Mouse (Mus musculus) embryonic facial prominence, embryonic 10.5 days (tissue): ENCODE measurements around the gene Slc35e2. TPM values are rescaled to one million over a fixed set of nuclear protein-coding genes. Genes with fewer than 3 reads are reported as not detected.
"Not testable (repeated sequence)": the region's sequence is repeated elsewhere in the genome, so short reads cannot be mapped to it uniquely, and the experiment has no call there.

Source experiments
- DNase-seq: peaks from one replicate; pipeline ENCODE4 v3.0.0-alpha.2; 2017; ENCODE audit warnings: low spot score
- H3K27ac ChIP-seq: fragments of 300-500 bp; sonication (generic); replicated peaks from 2 replicates; pipeline ENCODE4 v1.5.1; 2016; ENCODE audit warnings: mild to moderate bottlenecking
- H3K27me3 ChIP-seq: fragments of 300-500 bp; sonication (generic); replicated peaks from 2 replicates; pipeline ENCODE4 v1.6.1; 2016; ENCODE audit warnings: low read depth, mild to moderate bottlenecking; ENCODE audit not compliant: poor library complexity, severe bottlenecking
- H3K36me3 ChIP-seq: fragments of 300-500 bp; sonication (generic); replicated peaks from 2 replicates; pipeline ENCODE4 v1.6.1; 2016; ENCODE audit warnings: mild to moderate bottlenecking, moderate library complexity
- H3K4me1 ChIP-seq: fragments of 300-500 bp; sonication (generic); 2 replicates; pipeline ENCODE4 v1.6.1; 2016
- H3K4me3 ChIP-seq: fragments of 300-500 bp; sonication (generic); 2 replicates; pipeline ENCODE4 v1.5.1; 2016; ENCODE audit warnings: mild to moderate bottlenecking, moderate library complexity
- H3K9me3 ChIP-seq: fragments of 300-500 bp; sonication (generic); 2 replicates; pipeline ENCODE4 v1.6.1; 2016; ENCODE audit warnings: mild to moderate bottlenecking
- WGBS: fragments of 180-500 bp; shearing (Covaris S2); methylation state at CpG from one replicate; pipeline ENCODE4 v1.1.7; 2016; 5-methylcytosine and 5-hydroxymethylcytosine counted together
- polyA plus RNA-seq: library from polyadenylated mRNA; unstranded; fragments of >200 nt; fragmentation: Nextera tagmentation; extraction: Ambion mirVana; gene quantifications from 2 replicates; pipeline ENCODE4 v1.2.1, GENCODE M21; 2016

The Slc35e2 gene
- polyA plus RNA-seq, 1 experiment from 2014 or later, result 13.5 TPM

DNA sequence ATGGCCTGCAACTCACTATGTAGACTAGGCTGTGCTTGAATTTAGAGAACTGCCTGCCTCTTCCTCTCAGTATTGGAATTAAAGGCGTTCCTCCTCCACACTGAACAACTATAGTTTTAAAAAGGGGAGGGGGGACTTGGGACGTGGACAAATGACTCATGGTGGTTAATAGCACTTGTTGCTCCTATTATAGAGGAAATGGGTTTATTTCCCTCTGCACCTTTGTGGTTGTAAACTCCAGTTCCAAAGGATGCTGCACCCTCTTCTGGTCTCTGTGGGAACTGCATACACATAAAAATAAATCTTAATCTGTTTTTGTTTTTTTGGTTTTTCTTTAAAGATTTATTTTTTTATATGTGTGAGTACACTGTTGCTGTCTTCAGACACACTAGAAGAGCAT is 33.0 kb upstream of the Slc35e2 start:
- H3K4me1 ChIP-seq, result peaks cover 31% of the 10 kb centered on the region
- H3K9me3 ChIP-seq, result no peaks in the 10 kb centered on the region
- no peak overlapping the region for H3K4me3 ChIP-seq
- no peak for DNase-seq
- WGBS, result 42% methylated on average over 2 of the region's 2 CpGs
- no peaks in the 10 kb centered on the region for H3K36me3 ChIP-seq
- no peaks in the 10 kb centered on the region for H3K27me3 ChIP-seq
- H3K27ac ChIP-seq, result no peak overlapping the region

- no peaks in the 10 kb centered on the region for H3K27me3 ChIP-seq
- H3K36me3 ChIP-seq, result 0 out of 2 replicates have a peak, but pooled peaks cover 3% of the 10 kb centered on the region
- no peaks in the 10 kb centered on the region for H3K9me3 ChIP-seq
- no peak overlapping the region for H3K4me3 ChIP-seq
- H3K4me1 ChIP-seq, result peaks cover 26% of the 10 kb centered on the region
- no peak overlapping the region for H3K27ac ChIP-seq
- no peak for DNase-seq
- WGBS, result 91% methylated on average over 7 of the region's 7 CpGs
These were observed 32.4 kb upstream of the Slc35e2 start for GRCm38 (mm10) chr4:155568632-155569370.

DNA sequence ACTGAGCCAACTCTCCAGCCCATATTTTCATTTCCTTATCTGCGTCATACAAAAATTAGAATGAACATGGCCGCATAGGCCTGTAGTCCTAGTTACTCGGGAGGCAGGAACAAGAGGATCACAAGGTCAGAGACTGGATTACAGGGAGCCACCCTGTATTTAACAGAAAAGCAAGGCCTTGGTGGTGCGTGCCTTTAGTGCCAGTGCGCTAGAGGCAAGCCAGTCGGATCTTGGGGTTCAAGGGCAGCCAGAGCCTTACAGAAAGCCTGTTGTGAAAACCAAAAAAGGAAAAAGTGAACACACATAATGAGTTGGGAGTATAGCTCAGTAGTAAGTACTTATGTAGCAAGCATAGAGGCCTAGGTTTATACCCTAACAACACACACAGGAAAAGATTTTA is 31.4 kb upstream of the Slc35e2 start:
- no peak for DNase-seq
- Histone ChIP-seq H3K27ac (no peak overlapping the region), H3K36me3 (0 out of 2 replicates have a peak, but pooled peaks cover 3% of the 10 kb centered on the region), H3K27me3 (no peaks in the 10 kb centered on the region), H3K4me1 (peaks cover 19% of the 10 kb centered on the region), H3K4me3 (no peak overlapping the region), H3K9me3 (no peaks in the 10 kb centered on the region)
- 94% methylated on average over 6 of the region's 6 CpGs for WGBS

- not testable (repeated sequence) for H3K36me3 ChIP-seq, H3K9me3 ChIP-seq, DNase-seq, H3K27me3 ChIP-seq, H3K4me3 ChIP-seq, H3K27ac ChIP-seq
- H3K4me1 ChIP-seq, result peaks cover 14% of the 10 kb centered on the region
- WGBS, result 94% methylated on average over 11 of the region's 11 CpGs
These were observed 30.9 kb upstream of the Slc35e2 start for GRCm38 (mm10) chr4:155570315-155570714.

GRCm38 (mm10) chr4:155571442-155571841 is 29.8 kb upstream of the Slc35e2 start:
- Histone ChIP-seq H3K27me3 (no peaks in the 10 kb centered on the region), H3K4me1 (peaks cover 7% of the 10 kb centered on the region; the same call in 1 of the 2 replicates), H3K4me3 (no peak overlapping the region), H3K9me3 (no peaks in the 10 kb centered on the region), H3K27ac (no peak overlapping the region), H3K36me3 (peaks cover 14% of the 10 kb centered on the region)
- DNase-seq, result no peak
- WGBS, result 86% methylated on average over 2 of the region's 2 CpGs

GRCm38 (mm10) chr4:155573155-155573554 is 28.1 kb upstream of the Slc35e2 start:
- Histone ChIP-seq H3K36me3 (peaks cover 32% of the 10 kb centered on the region), H3K4me1 (peaks cover 7% of the 10 kb centered on the region; the same call in 1 of the 2 replicates), H3K4me3 (no peak overlapping the region), H3K27ac (no peak overlapping the region), H3K27me3 (no peaks in the 10 kb centered on the region), H3K9me3 (no peaks in the 10 kb centered on the region)
- no peak for DNase-seq
- 96% methylated on average over 2 of the region's 2 CpGs for WGBS

DNA sequence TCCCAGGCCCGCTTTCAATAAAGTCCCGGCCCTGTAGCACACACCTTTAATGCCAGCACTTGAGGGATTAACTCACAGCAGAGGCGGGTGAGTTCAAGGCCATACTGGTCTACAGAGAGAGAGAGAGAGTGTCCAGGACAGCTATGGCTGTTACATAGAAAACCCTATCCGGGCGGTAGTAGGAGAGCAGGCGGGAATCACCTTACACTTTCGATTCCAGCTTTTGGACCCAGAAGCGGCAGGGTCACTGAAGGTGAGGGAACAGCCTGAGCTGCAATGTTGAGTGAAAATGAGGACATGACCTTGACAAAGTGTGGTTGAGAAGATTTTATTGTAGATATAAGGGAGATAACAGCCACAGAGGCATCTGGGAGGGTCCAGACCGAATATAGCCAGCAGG is 27.3 kb upstream of the Slc35e2 start:
- 93% methylated on average over 9 of the region's 9 CpGs for WGBS
- peaks cover 39% of the 10 kb centered on the region for H3K36me3 ChIP-seq
- no peaks in the 10 kb centered on the region for H3K9me3 ChIP-seq
- peaks cover 7% of the 10 kb centered on the region; the same call in 1 of the 2 replicates for H3K4me1 ChIP-seq
- H3K27ac ChIP-seq, result no peak overlapping the region
- H3K27me3 ChIP-seq, result no peaks in the 10 kb centered on the region
- DNase-seq, result no peak
- no peak overlapping the region for H3K4me3 ChIP-seq

DNA sequence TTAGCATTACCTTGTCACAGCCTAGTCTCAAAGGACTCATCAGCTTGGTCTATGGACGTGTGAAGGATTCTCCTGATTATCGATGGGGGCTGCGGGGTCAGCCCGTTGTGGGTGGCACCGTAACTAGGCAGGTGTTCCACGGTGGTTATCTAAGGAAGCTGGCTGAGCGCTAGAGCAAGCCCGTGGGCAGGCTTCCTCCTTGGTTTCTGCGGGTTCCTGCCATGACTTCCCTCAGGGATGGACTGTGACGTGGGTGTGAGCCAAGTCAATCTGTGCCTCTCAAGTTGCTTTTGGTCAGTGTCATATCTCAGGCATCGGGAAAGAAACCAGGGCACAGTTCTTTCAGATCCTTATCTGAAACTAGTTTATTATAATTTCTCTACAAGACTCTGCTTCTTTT is 26.3 kb upstream of the Slc35e2 start:
- peaks cover 49% of the 10 kb centered on the region for H3K36me3 ChIP-seq
- no peak for DNase-seq
- H3K4me3 ChIP-seq, result no peak overlapping the region
- peaks cover 7% of the 10 kb centered on the region; the same call in 1 of the 2 replicates for H3K4me1 ChIP-seq
- 91% methylated on average over 11 of the region's 11 CpGs for WGBS
- no peaks in the 10 kb centered on the region for H3K27me3 ChIP-seq
- H3K9me3 ChIP-seq, result no peaks in the 10 kb centered on the region
- H3K27ac ChIP-seq, result no peak overlapping the region

GRCm38 (mm10) chr4:155575521-155575920 is 25.7 kb upstream of the Slc35e2 start:
- Histone ChIP-seq H3K4me3 (no peak overlapping the region), H3K27ac (no peak overlapping the region), H3K36me3 (peaks cover 55% of the 10 kb centered on the region), H3K4me1 (peaks cover 7% of the 10 kb centered on the region; the same call in 1 of the 2 replicates), H3K27me3 (no peaks in the 10 kb centered on the region), H3K9me3 (no peaks in the 10 kb centered on the region)
- no peak for DNase-seq
- 89% methylated on average over 8 of the region's 8 CpGs for WGBS

DNA sequence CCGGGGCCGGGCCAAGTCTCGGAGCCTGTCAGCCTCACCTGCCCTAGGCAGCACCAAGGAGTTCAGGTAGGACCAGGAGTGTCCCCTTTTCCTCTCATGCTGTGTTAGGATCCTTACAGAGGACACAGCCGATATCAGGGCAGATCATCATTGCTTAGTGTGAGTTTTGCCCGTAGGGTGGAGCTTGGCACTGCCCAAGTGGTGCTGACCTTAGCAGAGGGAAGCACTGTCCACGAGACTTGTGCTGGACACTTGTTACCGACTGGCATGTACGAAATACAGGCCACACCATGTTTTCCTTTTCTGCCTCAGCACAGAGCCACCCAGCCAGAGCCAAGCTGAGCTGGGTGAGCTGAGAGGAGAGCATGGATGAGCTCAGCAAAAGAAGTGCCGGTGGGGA is 24.1 kb upstream of the Slc35e2 start:
- WGBS, result 94% methylated on average over 9 of the region's 9 CpGs
- H3K27ac ChIP-seq, result no peak overlapping the region

DNA sequence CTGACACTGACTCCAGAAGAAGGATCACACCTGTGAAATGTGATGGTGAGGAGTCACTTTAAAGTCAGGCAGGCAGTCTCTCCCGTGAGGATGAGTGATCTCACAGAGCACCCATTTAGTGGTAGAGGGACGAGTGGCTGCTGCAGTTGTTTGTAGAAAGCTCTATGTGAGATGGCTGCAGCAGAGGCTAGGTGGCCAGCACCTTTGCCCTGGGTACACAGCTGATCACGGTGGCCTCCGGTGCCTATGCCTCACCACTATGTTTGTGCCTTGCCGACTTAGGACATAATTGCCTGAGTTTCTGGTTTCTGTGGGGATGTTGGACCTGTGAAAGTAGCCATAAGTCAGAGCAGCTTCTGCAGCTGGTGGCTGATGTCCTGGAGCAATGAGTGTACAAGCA is 23.5 kb upstream of the Slc35e2 start:
- 89% methylated on average over 5 of the region's 5 CpGs for WGBS
- Histone ChIP-seq H3K9me3 (no peaks in the 10 kb centered on the region), H3K36me3 (peaks cover 73% of the 10 kb centered on the region), H3K4me1 (no peaks in the 10 kb centered on the region), H3K27me3 (no peaks in the 10 kb centered on the region), H3K4me3 (no peak overlapping the region), H3K27ac (no peak overlapping the region)
- DNase-seq, result no peak

More for the DNA sequence above, 24.1 kb upstream of the Slc35e2 start:
- Histone ChIP-seq H3K27me3 (no peaks in the 10 kb centered on the region), H3K36me3 (peaks cover 67% of the 10 kb centered on the region), H3K4me3 (no peak overlapping the region), H3K9me3 (no peaks in the 10 kb centered on the region), H3K4me1 (no peaks in the 10 kb centered on the region)
- DNase-seq, result no peak

- no peaks in the 10 kb centered on the region for H3K27me3 ChIP-seq
- no peaks in the 10 kb centered on the region for H3K9me3 ChIP-seq
- no peaks in the 10 kb centered on the region for H3K4me1 ChIP-seq
- no peak overlapping the region for H3K4me3 ChIP-seq
- H3K36me3 ChIP-seq, result peaks cover 78% of the 10 kb centered on the region
- 87% methylated on average over 7 of the region's 7 CpGs for WGBS
- H3K27ac ChIP-seq, result no peak overlapping the region
- DNase-seq, result no peak
These were observed 22.7 kb upstream of the Slc35e2 start for GRCm38 (mm10) chr4:155578336-155579125.

GRCm38 (mm10) chr4:155580420-155580819 is 20.8 kb upstream of the Slc35e2 start:
- H3K36me3 ChIP-seq, result peaks cover 93% of the 10 kb centered on the region
- 30% methylated on average over 1 of the region's 1 CpGs for WGBS

More at GRCm38 (mm10) chr4:155580420-155580819, 20.8 kb upstream of the Slc35e2 start:
- no peaks in the 10 kb centered on the region for H3K9me3 ChIP-seq
- peak; percentile 56 for DNase-seq
- no peak overlapping the region for H3K27ac ChIP-seq
- no peak overlapping the region for H3K4me3 ChIP-seq
- no peaks in the 10 kb centered on the region for H3K4me1 ChIP-seq
- H3K27me3 ChIP-seq, result no peaks in the 10 kb centered on the region
